Mouse (Mus musculus) lung, adult 2 months (tissue): ENCODE data around the gene Tmem151a.

Experiments
- CTCF ChIP-seq: fragments of 200-500 bp; IDR thresholded peaks from 2 replicates; pipeline ENCODE4 v1.5.1; 2011; ENCODE audit warnings: mild to moderate bottlenecking, low read length, control low read depth; ENCODE audit not compliant: insufficient read depth
- POLR2A ChIP-seq: fragments of 200-500 bp; IDR thresholded peaks from 2 replicates; pipeline ENCODE4 v1.6.1; 2011; ENCODE audit warnings: low read depth, mild to moderate bottlenecking, control low read depth, low read length, borderline replicate concordance; ENCODE audit errors: extremely low read depth

DNA sequence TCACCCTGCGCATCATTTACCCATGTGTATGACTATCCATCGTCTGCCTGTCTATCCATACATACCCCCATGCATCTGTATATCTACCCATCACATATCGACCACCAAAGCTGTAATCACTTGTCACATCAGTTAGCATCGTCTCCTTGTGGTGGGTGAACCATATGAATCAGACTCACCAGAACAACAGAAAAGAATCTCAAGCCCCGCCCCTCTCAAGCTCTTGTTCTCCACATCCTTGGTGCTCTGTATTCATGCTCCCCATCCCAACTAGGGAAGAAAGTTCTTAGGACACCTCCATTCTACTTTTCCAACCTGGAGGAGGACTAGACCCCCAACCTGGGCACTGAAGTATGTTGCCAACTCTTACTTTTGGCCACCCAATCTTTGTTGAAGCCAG lies 23.3 kb downstream of the Tmem151a start:
- TF ChIP-seq CTCF: no peak
- no peak for TF ChIP-seq POLR2A
